Mouse (Mus musculus): ENCODE results near the gene Cdk5. TPM values are rescaled to one million over a fixed set of nuclear protein-coding genes. Genes with fewer than 3 reads are reported as not detected.

Cdk5 gene
- polyA plus RNA-seq, 1 experiment from 2014 or later = 126 TPM

GRCm38 (mm10) chr5:24374666-24375328, 48.5 kb downstream of the Cdk5 start:
- no peaks in the 10 kb centered on the region for H3K4me1 ChIP-seq (ENCODE audit: control insufficient read depth, insufficient read depth, low read length)
- H3K9ac ChIP-seq (replicated peaks; ENCODE audit: low read depth, low read length) = no peak overlapping the region
- 89% methylated on average over 7 of the region's 7 CpGs for WGBS
- H3K4me2 ChIP-seq (ENCODE audit: low read depth, low read length) = no peak overlapping the region
- ATAC-seq (ENCODE audit: low read depth) = no peak
- H3K27me3 ChIP-seq (ENCODE audit: control insufficient read depth, insufficient read depth, low read length) = no peaks in the 10 kb centered on the region
- no peak overlapping the region for H3K27ac ChIP-seq (ENCODE audit: low read depth, low read length)
- H3K9me3 ChIP-seq (ENCODE audit: control insufficient read depth, low read length) = no peaks in the 10 kb centered on the region
- H3K36me3 ChIP-seq (ENCODE audit: control insufficient read depth, insufficient read depth, low read length) = no peaks in the 10 kb centered on the region
- no peak overlapping the region for H3K4me3 ChIP-seq (ENCODE audit: low read depth, low read length)

GRCm38 (mm10) chr5:24374216-24374615, 49.1 kb downstream of the Cdk5 start:
- WGBS = 66% methylated on average over 6 of the region's 6 CpGs
- Histone ChIP-seq H3K9me3 (ENCODE audit: control insufficient read depth, low read length) (no peaks in the 10 kb centered on the region), H3K4me3 (ENCODE audit: low read depth, low read length) (no peak overlapping the region), H3K9ac (replicated peaks; ENCODE audit: low read depth, low read length) (no peak overlapping the region), H3K36me3 (ENCODE audit: control insufficient read depth, insufficient read depth, low read length) (no peaks in the 10 kb centered on the region), H3K27me3 (ENCODE audit: control insufficient read depth, insufficient read depth, low read length) (no peaks in the 10 kb centered on the region), H3K27ac (ENCODE audit: low read depth, low read length) (no peak overlapping the region), H3K4me2 (ENCODE audit: low read depth, low read length) (no peak overlapping the region), H3K4me1 (ENCODE audit: control insufficient read depth, insufficient read depth, low read length) (no peaks in the 10 kb centered on the region)
- no peak for ATAC-seq (ENCODE audit: low read depth)

- 79% methylated on average over 5 of the region's 5 CpGs for WGBS
- no peaks in the 10 kb centered on the region for H3K9me3 ChIP-seq (ENCODE audit: control insufficient read depth, low read length)
- no peak overlapping the region for H3K4me3 ChIP-seq (ENCODE audit: low read depth, low read length)
- ATAC-seq (ENCODE audit: low read depth) = no peak
- H3K27ac ChIP-seq (ENCODE audit: low read depth, low read length) = no peak overlapping the region
- no peaks in the 10 kb centered on the region for H3K4me1 ChIP-seq (ENCODE audit: control insufficient read depth, insufficient read depth, low read length)
- no peak overlapping the region for H3K4me2 ChIP-seq (ENCODE audit: low read depth, low read length)
- H3K36me3 ChIP-seq (ENCODE audit: control insufficient read depth, insufficient read depth, low read length) = no peaks in the 10 kb centered on the region
- no peak overlapping the region for H3K9ac ChIP-seq (replicated peaks; ENCODE audit: low read depth, low read length)
- no peaks in the 10 kb centered on the region for H3K27me3 ChIP-seq (ENCODE audit: control insufficient read depth, insufficient read depth, low read length)
Measured at GRCm38 (mm10) chr5:24373807-24374206, 49.5 kb downstream of the Cdk5 start.

- no peaks in the 10 kb centered on the region for H3K9me3 ChIP-seq (ENCODE audit: control insufficient read depth, low read length)
- 92% methylated on average over 9 of the region's 9 CpGs for WGBS
- H3K36me3 ChIP-seq (ENCODE audit: control insufficient read depth, insufficient read depth, low read length) = no peaks in the 10 kb centered on the region
- ATAC-seq (ENCODE audit: low read depth) = no peak
- no peaks in the 10 kb centered on the region for H3K27me3 ChIP-seq (ENCODE audit: control insufficient read depth, insufficient read depth, low read length)
- no peak overlapping the region for H3K4me2 ChIP-seq (ENCODE audit: low read depth, low read length)
- H3K4me3 ChIP-seq (ENCODE audit: low read depth, low read length) = no peak overlapping the region
- H3K27ac ChIP-seq (ENCODE audit: low read depth, low read length) = no peak overlapping the region
- no peaks in the 10 kb centered on the region for H3K4me1 ChIP-seq (ENCODE audit: control insufficient read depth, insufficient read depth, low read length)
- no peak overlapping the region for H3K9ac ChIP-seq (replicated peaks; ENCODE audit: low read depth, low read length)
Measured at GRCm38 (mm10) chr5:24369767-24370166, 53.6 kb downstream of the Cdk5 start.

Other genes with a start within 250 kb of the Cdk5 start
- 13.6 and 17.0 TPM in 2 replicates for gene Kcnh2, start 71.9 kb downstream of the Cdk5 start, polyA plus RNA-seq (2014; fragmentation: Nextera tagmentation; extraction: Ambion mirVana)
- 4.2 and 9.6 TPM in 2 replicates for gene Nos3, start 58.7 kb downstream of the Cdk5 start, polyA plus RNA-seq (2014; fragmentation: Nextera tagmentation; extraction: Ambion mirVana)
- 2.0 and 2.2 TPM in 2 replicates for gene Atg9b, start 31.4 kb downstream of the Cdk5 start, polyA plus RNA-seq (2014; fragmentation: Nextera tagmentation; extraction: Ambion mirVana)
- 47.2 and 47.7 TPM in 2 replicates for gene Abcb8, start 29.9 kb downstream of the Cdk5 start, polyA plus RNA-seq (2014; fragmentation: Nextera tagmentation; extraction: Ambion mirVana)
- gene Asic3, start 10.1 kb downstream of the Cdk5 start, polyA plus RNA-seq (2014; fragmentation: Nextera tagmentation; extraction: Ambion mirVana) = 0.58 and 3.0 TPM in 2 replicates
- 11.2 and 13.8 TPM in 2 replicates for gene Slc4a2, start 307 bp upstream of the Cdk5 start, polyA plus RNA-seq (2014; fragmentation: Nextera tagmentation; extraction: Ambion mirVana)
- gene Fastk, start 21.8 kb upstream of the Cdk5 start, polyA plus RNA-seq (2014; fragmentation: Nextera tagmentation; extraction: Ambion mirVana) = 93.2 and 97.7 TPM in 2 replicates
- 63.9 and 68.0 TPM in 2 replicates for gene Tmub1, start 24.3 kb upstream of the Cdk5 start, polyA plus RNA-seq (2014; fragmentation: Nextera tagmentation; extraction: Ambion mirVana)
- 59.3 and 63.6 TPM in 2 replicates for gene Agap3, start 28.6 kb upstream of the Cdk5 start, polyA plus RNA-seq (2014; fragmentation: Nextera tagmentation; extraction: Ambion mirVana)
- gene Gbx1, start 103.7 kb upstream of the Cdk5 start, polyA plus RNA-seq (2014; fragmentation: Nextera tagmentation; extraction: Ambion mirVana) = 3.5 and 5.8 TPM in 2 replicates
- 0.17 and 0.45 TPM in 2 replicates for gene Asb10, start 117.4 kb upstream of the Cdk5 start, polyA plus RNA-seq (2014; fragmentation: Nextera tagmentation; extraction: Ambion mirVana)
- 0.14 and 0.16 TPM in 2 replicates for gene 4931409K22Rik, start 133.3 kb upstream of the Cdk5 start, polyA plus RNA-seq (2014; fragmentation: Nextera tagmentation; extraction: Ambion mirVana)
- gene Abcf2, start 153.9 kb upstream of the Cdk5 start, polyA plus RNA-seq (2014; fragmentation: Nextera tagmentation; extraction: Ambion mirVana) = 80.3 and 89.8 TPM in 2 replicates
- 13.3 and 13.6 TPM in 2 replicates for gene Chpf2, start 163.2 kb upstream of the Cdk5 start, polyA plus RNA-seq (2014; fragmentation: Nextera tagmentation; extraction: Ambion mirVana)
- gene Smarcd3, start 200.9 kb upstream of the Cdk5 start, polyA plus RNA-seq (2014; fragmentation: Nextera tagmentation; extraction: Ambion mirVana) = 139 and 179 TPM in 2 replicates

Measured in neural tube, embryonic 14.5 days (tissue).